Mouse (Mus musculus) retina, postnatal 7 days (tissue): ENCODE measurements at regions not wholly inside any gene's neighbourhood (a gene's known extent, or its start where the extent isn't known, plus 50 kb on each side); places are given as distances from the start of the nearest gene placed in this dataset.
A peak's percentile ranks its signal among the peaks of the same experiment; 100 is the strongest.

Experiments
- DNase-seq: peaks from one replicate; pipeline ENCODE4 v3.0.0-alpha.2; 2012; ENCODE audit warnings: low read depth, low spot score

DNA sequence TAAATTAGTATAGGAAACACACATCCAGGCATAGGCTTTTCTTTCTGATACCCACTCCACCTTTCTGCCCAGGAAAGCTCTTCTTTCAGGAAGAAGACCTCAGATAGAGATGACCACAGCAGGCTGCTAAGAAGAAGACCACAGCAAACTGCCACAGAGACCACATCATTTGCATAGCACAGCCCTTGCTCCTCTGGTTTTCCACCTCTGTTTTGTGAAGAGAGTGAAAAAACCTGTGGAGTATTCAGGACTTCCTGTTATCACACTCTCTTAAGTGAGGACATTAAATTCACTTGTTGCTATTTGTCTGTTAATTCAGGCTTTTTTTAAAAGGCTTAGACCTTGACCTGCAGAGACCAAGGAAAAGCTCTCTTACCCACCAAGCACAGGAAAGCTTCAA lies 294.7 kb upstream of the Rnaseh2b start:
- DNase-seq = no peak

DNA sequence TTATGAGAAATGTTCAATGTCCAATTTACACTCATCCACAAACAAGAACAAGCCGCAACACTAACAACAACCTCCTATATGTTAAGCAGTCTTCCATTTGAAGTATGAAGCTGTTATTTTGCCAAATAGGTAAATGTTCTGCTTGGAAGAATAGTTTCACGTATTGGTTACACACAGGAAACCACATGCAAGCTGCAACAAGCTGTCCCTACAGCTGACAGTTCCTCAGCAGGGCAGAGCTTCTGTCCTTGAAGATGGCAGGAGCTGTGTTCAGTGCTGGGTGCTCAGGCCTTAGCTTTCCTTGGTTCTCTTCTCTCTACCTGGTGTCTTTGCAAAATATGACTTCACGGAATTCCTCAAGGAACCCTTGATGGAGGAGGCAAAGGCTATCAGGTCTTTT lies 294.1 kb upstream of the Rnaseh2b start:
- no peak for DNase-seq

DNA sequence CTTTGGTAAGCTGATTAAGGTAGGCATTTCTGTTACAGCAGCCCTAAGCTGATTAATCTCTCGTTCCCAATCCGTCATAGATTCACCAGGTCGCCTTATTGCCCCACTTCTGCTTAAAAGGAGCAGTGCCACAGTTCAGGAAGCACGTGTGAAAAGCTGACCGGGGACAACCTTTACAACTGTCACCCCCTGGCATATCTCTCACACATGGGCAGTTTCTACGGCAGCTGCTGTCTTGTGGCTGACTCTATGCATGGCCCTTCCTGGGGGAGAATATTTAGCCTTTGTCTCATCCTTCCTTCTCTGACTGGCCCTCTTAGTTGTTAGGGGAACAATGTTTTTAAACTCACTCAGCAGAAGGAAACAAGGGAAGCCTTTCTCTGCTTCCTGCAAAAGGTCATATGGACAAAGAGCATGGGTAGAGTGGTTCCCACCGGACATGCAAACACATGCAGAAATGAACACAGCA lies 290.9 kb upstream of the Rnaseh2b start:
- peak; percentile 30 for DNase-seq

DNA sequence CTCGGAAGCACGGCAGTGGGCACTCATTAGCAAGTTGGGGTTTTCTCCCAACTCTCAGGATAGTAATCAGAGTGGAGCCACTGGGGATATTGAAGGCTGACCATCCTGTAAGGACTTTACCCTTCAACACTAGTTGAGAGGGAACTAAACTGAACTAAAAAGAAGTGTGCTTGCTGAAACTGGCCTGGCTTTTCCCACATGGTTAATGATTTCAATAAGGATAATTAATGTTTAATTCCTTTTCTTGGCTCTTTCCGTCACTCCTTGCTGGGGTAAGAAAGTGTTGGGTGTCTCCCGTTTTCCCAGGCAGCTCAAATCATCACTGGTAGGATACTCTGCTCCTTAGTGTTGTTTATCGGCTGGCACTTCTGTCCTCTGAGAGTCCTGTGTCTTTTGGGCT lies 290.3 kb upstream of the Rnaseh2b start:
- DNase-seq = no peak

DNA sequence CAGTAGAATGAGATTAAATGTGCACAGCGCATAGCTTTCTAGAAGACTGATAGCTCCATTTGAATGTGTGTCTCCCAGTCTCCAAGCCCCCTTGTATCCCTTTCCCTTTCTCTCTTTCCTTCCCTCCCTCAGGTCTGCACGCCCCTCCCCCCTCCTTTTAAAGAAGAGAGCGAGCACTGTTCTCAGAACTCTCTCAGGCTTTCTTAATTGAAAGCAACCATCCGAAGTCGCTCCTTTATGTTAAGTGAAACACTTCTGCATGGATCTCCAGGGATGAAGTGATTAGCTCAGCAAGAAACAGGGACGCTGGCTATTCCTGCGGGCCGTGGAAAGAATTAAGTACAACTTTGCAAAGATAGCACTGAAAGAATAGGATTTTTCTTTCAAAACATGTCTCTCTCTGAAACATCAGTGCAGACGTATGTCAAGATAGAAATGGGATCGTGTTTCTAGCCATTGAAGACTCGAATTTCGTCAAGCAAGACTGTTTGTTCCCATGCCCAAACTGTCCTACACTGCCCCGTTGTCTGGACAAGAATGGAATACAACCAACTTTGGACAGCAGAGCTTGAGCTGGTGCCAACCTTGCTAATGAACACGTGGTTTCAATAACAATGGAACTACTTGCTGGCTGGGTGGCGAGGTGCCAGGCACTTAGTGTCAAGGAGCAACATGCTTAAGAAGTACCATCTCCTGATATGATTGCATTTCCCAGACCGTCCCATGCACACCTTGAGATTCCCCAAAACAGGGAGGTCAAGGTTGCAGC lies 289.2 kb upstream of the Rnaseh2b start:
- DNase-seq = peak; percentile 21

DNA sequence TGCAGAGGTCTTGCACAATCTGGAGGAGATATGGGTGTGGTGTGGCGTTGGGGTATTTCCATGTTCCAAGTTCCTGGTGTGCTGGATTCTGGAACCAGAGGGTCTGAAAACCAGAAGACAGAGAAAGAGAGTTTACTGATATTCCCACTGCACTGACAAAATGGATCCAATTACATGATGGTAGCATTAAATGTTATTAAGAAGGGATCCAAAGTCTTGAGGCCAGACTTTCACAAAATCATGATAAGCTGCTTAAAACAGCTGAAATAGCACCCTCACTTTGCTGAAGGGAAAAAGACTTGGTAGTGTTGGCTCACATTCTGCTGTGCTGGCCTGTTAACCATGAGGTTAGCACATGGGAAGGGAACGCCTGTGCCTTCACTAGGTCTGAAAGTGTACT lies 288.6 kb upstream of the Rnaseh2b start:
- DNase-seq = no peak

DNA sequence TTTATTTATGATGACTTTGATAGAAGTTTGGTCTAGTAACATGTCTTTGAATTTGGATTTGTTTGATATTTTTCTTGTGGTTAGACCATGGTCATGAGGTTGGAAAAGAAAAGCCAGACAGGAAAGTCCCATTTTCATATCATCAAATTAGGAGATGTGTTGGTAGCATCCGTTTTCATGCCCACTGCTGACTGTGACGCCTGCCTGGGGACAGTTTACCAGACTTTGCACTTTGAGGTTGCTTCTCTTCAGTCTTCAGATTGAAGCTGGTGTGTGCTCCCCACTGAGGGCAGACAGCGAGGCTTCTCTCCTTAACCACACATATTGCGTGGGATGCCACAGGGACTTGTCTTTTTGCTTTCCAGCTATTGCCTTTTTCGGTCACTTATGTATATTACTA lies 283.7 kb upstream of the Rnaseh2b start:
- no peak for DNase-seq

DNA sequence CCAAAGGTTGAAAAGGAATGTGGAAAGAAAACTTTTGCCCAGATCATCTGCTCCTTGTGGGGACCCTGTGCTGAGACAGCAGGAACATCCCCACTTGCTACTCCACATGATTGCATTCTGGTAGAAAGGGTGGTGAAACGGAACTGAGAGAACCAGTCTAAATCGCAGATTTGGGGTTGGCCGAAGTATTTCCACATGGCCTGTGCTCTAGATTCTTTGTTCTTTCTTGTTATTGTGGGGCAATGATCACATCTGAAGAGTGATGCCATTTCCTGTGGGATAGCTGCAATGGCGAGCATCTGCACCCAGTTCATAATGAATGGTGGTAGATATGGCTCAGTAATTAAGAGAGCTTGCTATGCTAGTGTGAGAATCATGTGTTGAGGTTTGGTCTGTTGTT lies 273.6 kb upstream of the Rnaseh2b start:
- no peak for DNase-seq

DNA sequence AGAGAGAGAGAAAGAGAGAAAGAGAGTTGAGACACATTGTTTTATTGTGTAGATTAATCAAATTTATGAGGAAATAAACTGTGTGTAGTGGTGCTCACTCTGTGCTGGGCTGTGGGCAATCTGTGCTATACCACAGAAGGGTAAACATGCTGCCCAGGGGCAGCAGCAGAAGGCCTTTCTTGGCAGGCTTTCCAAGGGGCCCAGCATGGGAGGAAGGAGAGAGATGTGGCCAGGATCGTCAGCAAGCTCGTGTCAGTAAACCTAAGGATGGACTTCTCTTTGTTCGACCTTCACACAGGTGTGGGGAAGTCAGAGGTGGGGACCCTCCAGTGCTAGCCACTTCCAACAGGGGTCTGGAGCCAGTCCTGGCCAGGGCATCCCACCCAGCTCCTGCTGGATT lies 271.4 kb upstream of the Rnaseh2b start:
- DNase-seq = no peak

DNA sequence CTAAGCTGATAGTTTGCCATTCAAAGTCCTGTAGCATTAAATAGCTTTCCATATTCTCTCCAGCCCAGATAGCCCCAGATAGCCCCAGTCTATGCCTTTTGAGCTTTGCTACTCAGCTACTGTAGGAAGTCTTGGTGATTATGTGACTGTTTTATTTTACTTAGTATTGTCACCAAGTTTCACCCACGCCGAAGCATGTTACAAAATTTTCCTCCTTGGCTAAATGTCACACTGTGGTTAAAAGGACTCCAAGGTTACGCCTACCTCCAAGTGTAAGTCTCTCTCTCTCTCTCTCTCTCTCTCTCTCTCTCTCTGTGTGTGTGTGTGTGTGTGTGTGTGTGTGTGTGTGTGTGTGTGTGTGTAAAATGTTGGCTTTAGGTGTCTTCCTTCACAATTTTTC lies 270.2 kb upstream of the Rnaseh2b start:
- no peak for DNase-seq

DNA sequence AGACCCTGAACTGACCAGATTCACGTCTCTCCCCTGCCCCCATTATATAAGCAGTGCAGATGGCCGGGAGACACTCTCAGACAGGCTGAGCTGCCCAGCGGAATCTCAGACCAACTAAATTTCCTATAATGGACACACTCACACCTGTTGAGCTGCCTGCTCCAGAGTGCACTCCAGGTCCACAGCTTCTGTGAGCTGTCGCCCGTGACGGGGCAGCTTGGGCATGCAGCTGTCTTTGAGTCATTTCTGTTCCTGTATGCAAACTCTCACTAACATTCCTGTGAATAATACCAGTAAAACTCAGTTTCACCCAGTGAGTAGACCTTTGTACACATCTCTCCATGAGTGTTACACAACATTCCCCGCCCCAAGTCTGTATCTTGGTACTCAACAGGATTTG lies 269.4 kb upstream of the Rnaseh2b start:
- DNase-seq = no peak

DNA sequence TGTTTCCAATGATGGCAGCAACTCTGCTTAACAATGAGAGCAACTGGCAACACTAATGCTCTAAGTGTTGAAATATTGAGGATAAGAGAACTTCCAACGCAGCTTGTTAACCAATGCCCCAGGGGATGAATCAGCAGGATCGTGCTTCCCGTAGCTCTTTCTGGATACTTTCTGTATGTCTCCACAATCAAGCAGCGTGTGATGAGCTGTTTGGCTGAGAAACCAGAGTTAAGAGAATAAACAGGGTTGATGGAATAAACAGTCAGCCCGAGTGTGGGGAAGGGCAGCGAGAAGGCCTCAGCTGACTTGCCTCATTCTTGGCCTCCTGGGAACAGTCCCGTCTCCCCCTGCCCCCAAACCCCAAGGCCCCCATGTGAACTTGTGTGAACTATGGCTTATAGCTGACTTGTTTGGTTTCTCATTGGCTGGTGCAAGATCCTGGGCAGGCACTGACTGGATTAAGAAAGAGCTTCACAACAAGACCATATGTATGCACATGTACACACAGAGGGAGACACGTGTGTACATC lies 264.6 kb upstream of the Rnaseh2b start:
- no peak for DNase-seq

DNA sequence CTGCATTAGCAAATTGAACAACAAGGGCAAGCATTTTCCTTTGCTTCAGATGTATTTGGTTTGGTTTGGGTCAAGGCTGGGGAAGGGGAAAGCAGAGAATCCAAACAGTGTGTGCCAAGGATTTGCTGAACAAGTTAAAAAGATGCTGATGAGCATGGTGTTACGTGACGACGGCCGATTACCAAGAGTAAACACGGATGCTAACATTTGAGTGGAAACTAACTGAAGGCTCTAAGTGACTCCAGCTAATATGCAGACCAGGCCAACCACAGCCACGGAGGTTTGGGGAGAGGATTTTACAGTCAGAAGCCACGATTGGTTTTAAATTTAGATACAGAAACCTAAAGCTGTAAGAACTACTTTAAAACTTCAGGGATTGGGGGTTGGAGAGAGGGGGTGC lies 262.3 kb upstream of the Rnaseh2b start:
- DNase-seq = no peak

DNA sequence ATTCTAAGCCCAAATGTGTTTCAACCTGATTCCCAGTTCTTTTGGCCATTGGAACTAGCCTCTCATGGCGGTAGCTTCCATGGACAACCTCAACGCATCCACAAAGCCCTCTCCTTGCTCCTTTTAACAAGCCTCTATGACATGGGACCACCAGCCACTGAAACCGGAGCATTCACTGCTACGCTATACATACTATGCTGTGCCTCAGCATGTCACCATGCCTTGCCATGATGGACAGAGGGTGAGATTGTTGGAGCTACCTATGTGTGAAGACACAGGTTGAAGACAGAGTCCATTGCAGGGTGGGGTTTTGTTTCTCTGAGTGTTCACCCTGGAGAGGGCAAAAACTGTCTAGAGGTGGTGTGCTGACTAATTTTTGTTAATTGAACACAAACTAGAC lies 258.7 kb upstream of the Rnaseh2b start:
- no peak for DNase-seq

DNA sequence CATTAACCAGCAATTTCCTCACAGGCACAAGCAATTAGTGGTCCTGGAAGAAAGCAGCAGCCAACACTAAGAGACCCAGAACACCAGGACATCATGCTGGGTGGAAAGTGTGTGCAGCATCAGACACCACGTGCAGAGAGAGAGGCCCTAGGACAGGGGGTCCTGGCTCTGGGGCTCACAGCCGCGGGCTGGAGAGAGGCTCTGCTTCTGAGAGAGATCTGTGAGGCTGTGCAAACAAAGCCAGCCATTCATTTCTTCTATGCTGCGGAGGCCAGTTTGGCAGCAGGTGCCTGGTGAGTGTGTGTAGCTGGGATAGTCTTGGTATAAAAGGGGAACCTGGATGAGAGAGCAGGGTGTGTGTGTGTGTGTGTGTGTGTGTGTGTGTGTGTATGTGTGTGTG lies 257.7 kb upstream of the Rnaseh2b start:
- no peak for DNase-seq

DNA sequence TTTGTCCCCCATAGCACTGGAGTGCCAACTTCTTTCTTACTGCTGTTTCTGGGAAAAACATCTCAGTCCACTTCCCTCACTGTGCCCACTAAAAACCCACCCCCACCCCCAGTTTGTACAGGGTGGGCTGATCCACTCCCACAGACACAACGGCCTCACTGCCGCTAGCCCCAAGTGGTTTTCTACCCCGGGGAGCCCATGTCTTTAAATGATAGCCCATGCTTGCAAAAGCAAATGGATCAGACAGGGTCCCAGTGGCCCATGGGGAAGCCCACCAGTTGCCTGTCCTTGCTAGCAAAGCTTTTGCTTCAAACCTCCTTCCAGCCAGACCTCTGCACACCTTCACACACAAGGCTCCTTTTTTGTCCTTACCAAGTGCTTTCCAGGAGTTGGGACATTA lies 257.0 kb upstream of the Rnaseh2b start:
- no peak for DNase-seq

DNA sequence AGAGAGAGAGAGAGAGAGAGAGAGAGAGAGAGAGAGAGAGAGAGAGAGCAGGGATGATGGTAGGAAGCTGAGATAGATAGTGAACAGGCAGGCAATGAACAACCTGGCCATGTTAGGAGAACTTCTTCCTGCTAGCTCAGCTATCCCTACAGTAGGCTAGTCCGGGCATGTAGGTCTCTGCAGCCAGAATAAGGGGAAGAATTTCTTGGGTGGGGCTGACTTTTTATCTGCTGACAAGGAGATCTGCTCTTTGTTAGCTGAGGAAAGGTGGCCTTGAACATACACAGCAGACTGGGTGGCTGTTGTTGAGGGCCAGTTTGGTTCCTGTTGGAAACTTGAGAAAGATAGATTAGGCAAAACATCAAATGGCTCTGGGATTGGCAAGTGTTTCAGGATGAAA lies 254.9 kb upstream of the Rnaseh2b start:
- no peak for DNase-seq

DNA sequence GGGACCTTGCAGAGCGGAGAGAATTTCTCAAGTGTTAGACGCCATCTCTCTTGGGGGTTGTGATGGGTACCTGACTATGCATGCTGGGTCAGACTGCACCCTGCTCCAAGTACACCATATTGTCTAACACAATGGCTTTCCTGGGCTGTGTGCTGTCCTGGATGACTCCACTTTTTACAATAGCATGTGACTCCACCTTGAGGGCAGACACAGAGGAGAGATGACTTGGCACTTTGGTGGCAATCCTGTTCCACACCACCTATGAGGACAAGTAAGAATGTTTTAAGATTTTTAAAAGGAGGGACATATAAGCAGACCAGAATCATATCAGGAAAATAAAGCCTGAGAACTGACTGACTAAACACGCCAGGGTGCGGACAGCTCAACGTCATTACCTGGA lies 254.5 kb upstream of the Rnaseh2b start:
- DNase-seq = no peak

DNA sequence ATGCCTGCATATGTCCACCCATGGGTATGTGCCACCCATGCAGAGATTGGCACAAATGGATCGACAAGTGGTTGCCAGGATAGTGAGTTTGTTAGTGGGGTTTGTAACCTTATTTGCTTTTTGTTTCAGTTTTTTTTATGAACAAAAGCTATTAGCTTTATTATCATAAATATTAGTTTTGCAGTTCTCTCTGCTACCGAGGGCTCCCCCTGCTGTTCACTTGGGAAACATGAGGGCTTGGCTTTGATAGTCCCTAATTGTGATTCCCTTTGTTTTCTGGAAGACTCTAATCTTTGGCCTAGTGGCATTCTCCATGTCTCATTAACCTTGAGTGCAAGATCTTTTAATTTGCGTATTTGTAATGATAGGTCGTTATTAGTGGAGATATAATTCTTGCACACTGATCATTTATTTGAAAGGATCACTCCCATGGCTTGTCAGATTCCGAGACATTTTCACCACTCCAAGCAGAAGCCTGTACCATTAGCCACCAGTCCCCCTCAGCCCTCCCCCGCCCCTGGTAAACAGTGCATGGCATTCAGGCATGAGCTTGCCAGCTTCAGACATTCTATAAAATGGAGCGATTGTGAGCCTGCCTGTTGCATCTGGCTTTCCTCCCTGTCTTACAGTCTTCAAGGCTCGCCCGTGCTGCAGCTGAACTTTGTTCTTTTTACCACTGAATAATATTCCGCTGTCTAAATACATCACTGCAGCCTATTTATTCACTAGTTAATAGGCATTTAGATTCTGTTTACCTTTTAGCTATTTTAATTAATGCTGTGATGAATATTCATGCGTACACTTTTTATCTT lies 249.9 kb upstream of the Rnaseh2b start:
- peak; percentile 45 for DNase-seq

DNA sequence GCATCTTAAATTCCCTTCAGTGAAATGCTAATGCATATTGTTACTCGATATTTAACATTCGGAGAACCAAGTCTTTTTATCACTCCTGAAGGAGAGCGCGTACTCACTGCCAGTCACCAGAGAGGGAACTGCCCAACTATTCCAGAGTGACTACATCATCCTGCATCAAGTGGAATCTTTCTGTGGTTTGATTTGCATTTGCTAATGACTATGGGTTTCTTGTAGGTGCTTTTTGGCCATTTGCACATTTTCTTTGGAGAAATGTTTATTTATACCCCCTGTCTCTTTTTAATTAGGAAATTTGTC lies 249.3 kb upstream of the Rnaseh2b start:
- no peak for DNase-seq

DNA sequence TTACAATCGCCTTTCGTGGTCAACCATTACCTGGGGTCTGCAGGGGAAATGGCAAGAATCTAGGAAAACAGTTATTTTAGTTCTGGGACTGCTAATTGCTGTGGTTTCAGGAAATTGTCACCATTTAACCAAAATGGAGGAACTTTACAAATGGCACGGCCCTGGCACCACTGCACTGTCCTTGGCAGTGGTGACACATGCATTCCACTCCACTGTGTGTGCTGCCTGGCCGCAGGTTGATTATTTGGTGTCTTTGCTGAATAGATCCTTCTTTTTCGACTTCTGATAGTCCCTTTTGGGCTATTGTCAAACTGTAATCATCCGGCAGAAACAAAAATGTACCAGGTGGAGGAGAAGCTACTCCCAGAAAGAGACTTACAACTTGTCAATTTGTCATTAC lies 241.4 kb upstream of the Rnaseh2b start:
- DNase-seq = no peak

DNA sequence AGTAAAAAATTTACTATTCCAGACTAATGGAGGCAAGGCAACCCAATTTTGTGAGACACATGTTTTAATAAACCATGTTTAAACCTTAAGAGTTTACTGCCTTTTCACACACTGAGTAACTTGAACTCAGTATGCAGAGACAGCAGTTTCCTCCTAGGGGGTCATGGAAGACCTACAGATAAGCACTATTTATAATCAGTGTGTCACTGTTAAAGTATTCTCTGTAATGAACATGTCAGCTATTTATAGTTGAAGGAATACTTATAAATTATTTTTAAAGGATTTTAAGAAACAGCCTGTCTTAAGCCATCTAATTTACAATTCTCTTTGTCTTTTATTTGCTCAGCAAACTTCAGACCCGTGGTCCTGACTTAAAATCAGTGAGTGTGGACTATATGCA lies 240.5 kb upstream of the Rnaseh2b start:
- DNase-seq = no peak

DNA sequence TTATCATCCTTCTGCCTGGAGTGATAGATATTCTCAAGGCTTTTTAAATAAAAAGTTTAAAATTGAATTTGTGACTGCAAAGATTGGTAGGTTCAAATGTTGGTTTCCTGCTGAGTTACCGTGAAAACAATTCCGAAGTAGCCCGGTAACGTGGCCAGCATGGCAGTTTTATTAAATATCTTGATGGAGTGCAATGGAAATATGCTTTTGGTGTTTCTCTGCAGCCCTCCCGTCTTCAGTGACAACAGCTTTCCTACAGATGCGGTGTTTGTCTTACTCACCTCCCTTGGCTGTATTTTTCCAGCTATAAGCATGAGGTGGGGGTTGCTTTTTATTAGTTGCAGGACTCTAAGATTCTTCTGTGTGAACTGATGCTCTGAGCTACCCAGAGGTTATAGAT lies 239.4 kb upstream of the Rnaseh2b start:
- DNase-seq = no peak
